Comparison of ENCODE assay signal across 10 mouse cellular contexts in genomic region chr2:53083241-53083640, GRCm38 (mm10).
DNase-seq lines count a peak whose midpoint lies in the region; ATAC-seq and TF ChIP-seq lines count a peak whose summit lies in the region.
"Had no signal": no experiment of that assay in that cellular context is flagged by ENCODE, and none has a peak within 500 bp of the region (broad histone marks: within the 10 kb centered on the region; RNA-seq: fewer than 3 reads in every experiment).

No protein-coding gene starts in this region.

- no peaks in the 10 kb centered on the region for H3K4me1 ChIP-seq in hindbrain, embryonic 11.5 days (replicated peaks; ENCODE audit: control insufficient read depth, insufficient read depth, low read length)
- H3K4me1 ChIP-seq in hindbrain, embryonic 16.5 days (ENCODE audit: control insufficient read depth, insufficient read depth, low read depth, low read length) = no peaks in the 10 kb centered on the region
- no peaks in the 10 kb centered on the region for H3K4me1 ChIP-seq in ES-Bruce4 (ENCODE audit: control insufficient read depth, insufficient read depth, low read length)
- no peaks in the 10 kb centered on the region for H3K4me1 ChIP-seq in lung, embryonic 14.5 days (ENCODE audit: insufficient read depth)
- H3K4me1 ChIP-seq: embryonic facial prominence, embryonic 13.5 days had no signal

- no peak overlapping the region for H3K27ac ChIP-seq in hindbrain, embryonic 11.5 days (ENCODE audit: low read depth, low read length)
- no peak overlapping the region for H3K27ac ChIP-seq in hindbrain, embryonic 16.5 days (ENCODE audit: low read depth, low read length)
- H3K27ac ChIP-seq in ES-Bruce4 (ENCODE audit: insufficient read depth, low read length) = no peak overlapping the region
- no peak overlapping the region for H3K27ac ChIP-seq in lung, embryonic 14.5 days (ENCODE audit: low read depth)
- H3K27ac ChIP-seq: embryonic facial prominence, embryonic 13.5 days; limb, embryonic 13.5 days had no signal

- H3K36me3 ChIP-seq in hindbrain, embryonic 11.5 days (ENCODE audit: control insufficient read depth, insufficient read depth, low read length) = no peaks in the 10 kb centered on the region
- H3K36me3 ChIP-seq in hindbrain, embryonic 16.5 days (ENCODE audit: control insufficient read depth, insufficient read depth, low read length) = no peaks in the 10 kb centered on the region
- H3K36me3 ChIP-seq in ES-Bruce4 (ENCODE audit: control insufficient read depth, insufficient read depth, low read length, poor library complexity, severe bottlenecking) = no peaks in the 10 kb centered on the region
- no peaks in the 10 kb centered on the region for H3K36me3 ChIP-seq in lung, embryonic 14.5 days (ENCODE audit: insufficient read depth)
- H3K36me3 ChIP-seq: embryonic facial prominence, embryonic 13.5 days had no signal

- no peak overlapping the region for H3K9ac ChIP-seq in hindbrain, embryonic 11.5 days (ENCODE audit: low read depth, low read length)
- H3K9ac ChIP-seq in hindbrain, embryonic 16.5 days (ENCODE audit: low read depth, low read length) = no peak overlapping the region
- no peak overlapping the region for H3K9ac ChIP-seq in ES-Bruce4 (ENCODE audit: low read depth, poor library complexity, severe bottlenecking)
- H3K9ac ChIP-seq in lung, embryonic 14.5 days = no peak overlapping the region
- H3K9ac ChIP-seq: embryonic facial prominence, embryonic 13.5 days; limb, embryonic 13.5 days had no signal

- TF ChIP-seq CTCF in ES-Bruce4 (IDR thresholded peaks at IDR 0.05; ENCODE audit: low read depth, low read length) = peak; percentile 12
- TF ChIP-seq CTCF in lung, embryonic 14.5 days (IDR thresholded peaks at IDR 0.05; ENCODE audit: low read depth) = peak; percentile 71

- no peak for TF ChIP-seq POLR2A in ES-Bruce4 (IDR thresholded peaks at IDR 0.05; ENCODE audit: insufficient read depth, low read length)

- DNase-seq in hindbrain, embryonic 11.5 days (ENCODE audit: low spot score) = peak; percentile 25
- peak; percentile 37 for DNase-seq in cerebellum, adult 9-10 months
- DNase-seq in lung, embryonic 14.5 days = peak; percentile 64
- DNase-seq in frontal cortex, postnatal 36 days (ENCODE audit: low spot score in 2 of 2) = no peak
- no peak for DNase-seq in urinary bladder, adult 18-20 months (ENCODE audit: low spot score in 2 of 2)
- no peak for DNase-seq in left cerebral cortex, postnatal 14 days (ENCODE audit: low spot score in 2 of 2)

- WGBS in hindbrain, embryonic 11.5 days = 49% methylated on average over 1 of the region's 1 CpGs
- WGBS in hindbrain, embryonic 16.5 days = 38% methylated on average over 1 of the region's 1 CpGs
- 24% methylated on average over 1 of the region's 1 CpGs for WGBS in lung, embryonic 14.5 days

- H3K4me2 ChIP-seq in hindbrain, embryonic 11.5 days (replicated peaks; ENCODE audit: low read depth, low read length) = no peak overlapping the region
- H3K4me2 ChIP-seq in hindbrain, embryonic 16.5 days (ENCODE audit: low read length) = no peak overlapping the region
- no peak overlapping the region for H3K4me2 ChIP-seq in lung, embryonic 14.5 days
- H3K4me2 ChIP-seq: embryonic facial prominence, embryonic 13.5 days; limb, embryonic 13.5 days had no signal

- H3K27me3 ChIP-seq in hindbrain, embryonic 11.5 days (ENCODE audit: control insufficient read depth, insufficient read depth, low read length) = no peaks in the 10 kb centered on the region
- H3K27me3 ChIP-seq in hindbrain, embryonic 16.5 days (replicated peaks; ENCODE audit: control insufficient read depth, insufficient read depth, low read length) = no peaks in the 10 kb centered on the region
- no peaks in the 10 kb centered on the region for H3K27me3 ChIP-seq in ES-Bruce4 (ENCODE audit: control insufficient read depth, insufficient read depth, low read length, poor library complexity, severe bottlenecking)
- H3K27me3 ChIP-seq in lung, embryonic 14.5 days (ENCODE audit: insufficient read depth, low read length) = no peaks in the 10 kb centered on the region
- H3K27me3 ChIP-seq: embryonic facial prominence, embryonic 13.5 days; limb, embryonic 13.5 days had no signal

- intact Hi-C loops in left cerebral cortex, postnatal 14 days (cut with DNase I) = loop anchor here (5.0 kb wide), 2 partner anchors 76 to 226 kb away; partner anchors contain the start of gene Fmnl2

- ATAC-seq in hindbrain, embryonic 11.5 days (ENCODE audit: low FRiP score) = no peak
- ATAC-seq in hindbrain, embryonic 16.5 days = no peak
- ATAC-seq in lung, embryonic 14.5 days (ENCODE audit: insufficient read depth) = no peak

- no peak for TF ChIP-seq EP300 in ES-Bruce4 (IDR thresholded peaks at IDR 0.05; ENCODE audit: insufficient read depth, low read depth, low read length)

- no peaks in the 10 kb centered on the region for H3K9me3 ChIP-seq in hindbrain, embryonic 11.5 days (ENCODE audit: control insufficient read depth, low read length)
- H3K9me3 ChIP-seq in hindbrain, embryonic 16.5 days (ENCODE audit: control insufficient read depth, low read length) = no peaks in the 10 kb centered on the region
- H3K9me3 ChIP-seq in ES-Bruce4 (replicated peaks; ENCODE audit: control insufficient read depth, insufficient read depth, low read length, poor library complexity, severe bottlenecking) = no peaks in the 10 kb centered on the region
- no peaks in the 10 kb centered on the region for H3K9me3 ChIP-seq in lung, embryonic 14.5 days (ENCODE audit: low read depth, low read length)
- H3K9me3 ChIP-seq: embryonic facial prominence, embryonic 13.5 days; limb, embryonic 13.5 days had no signal

- H3K4me3 ChIP-seq in hindbrain, embryonic 11.5 days (ENCODE audit: low read depth, low read length) = no peak overlapping the region
- no peak overlapping the region for H3K4me3 ChIP-seq in hindbrain, embryonic 16.5 days (ENCODE audit: low read length)
- no peak overlapping the region for H3K4me3 ChIP-seq in ES-Bruce4 (ENCODE audit: low read depth, low read length)
- no peak overlapping the region for H3K4me3 ChIP-seq in lung, embryonic 14.5 days (ENCODE audit: low read depth, low read length)
- H3K4me3 ChIP-seq: embryonic facial prominence, embryonic 13.5 days; limb, embryonic 13.5 days had no signal

Comparison
In these comparisons a context has a peak if more than half of its experiments do, and no peak if none do; other contexts are left out.
1. DNase-seq: peak in hindbrain, embryonic 11.5 days (single experiment), cerebellum, adult 9-10 months (single experiment) and lung, embryonic 14.5 days (single experiment); none in frontal cortex, postnatal 36 days (0 of 2), urinary bladder, adult 18-20 months (0 of 2) and left cerebral cortex, postnatal 14 days (0 of 2).